Mouse (Mus musculus): ENCODE results near the gene Ppp1r12c.

- TF ChIP-seq CTCF (IDR thresholded peaks at IDR 0.05; ENCODE audit: borderline replicate concordance, extremely low read depth, insufficient read depth, insufficient read length) (no peak), POLR2A (IDR thresholded peaks at IDR 0.05; ENCODE audit: borderline replicate concordance, extremely low read depth, insufficient read depth, insufficient read length, poor library complexity, severe bottlenecking) (no peak)
Observed at GRCm38 (mm10) chr7:4464194-4464824, 37.2 kb downstream of the Ppp1r12c start.

All from brain, embryonic 14.5 days (tissue).